Mouse (Mus musculus) myocyte (in vitro differentiated cells): ENCODE results near the gene Atp2a1.

Source experiments
- CEBPB ChIP-seq: IDR thresholded peaks from 2 replicates; pipeline ENCODE4 v1.6.1; 2011; ENCODE audit warnings: mild to moderate bottlenecking, moderate library complexity; ENCODE audit not compliant: poor library complexity, insufficient read depth, severe bottlenecking
- E2F4 ChIP-seq: IDR thresholded peaks from one replicate; pipeline ENCODE4 v1.6.1; 2011; ENCODE audit warnings: mild to moderate bottlenecking, control low read depth, moderate library complexity; ENCODE audit not compliant: insufficient read depth
- MAX ChIP-seq: IDR thresholded peaks from one replicate; pipeline ENCODE4 v1.6.1; 2011; ENCODE audit warnings: low read depth, mild to moderate bottlenecking, control low read depth
- MYOD1 ChIP-seq, 3 experiments: IDR thresholded peaks; one replicate each; pipeline ENCODE4 v1.6.1; 2011; ENCODE audit warnings: control low read depth in 2 of 3, low read depth in 2 of 3, mild to moderate bottlenecking in 2 of 3, moderate library complexity in 1 of 3; ENCODE audit not compliant: insufficient read length in 2 of 3, control insufficient read depth in 1 of 3
- MYOG ChIP-seq, 3 experiments: IDR thresholded peaks; one replicate each; pipeline ENCODE4 v1.6.1; 2011; ENCODE audit warnings: control low read depth in 2 of 3, low read depth in 2 of 3, mild to moderate bottlenecking in 2 of 3; ENCODE audit not compliant: insufficient read length in 2 of 3, control insufficient read depth in 1 of 3, insufficient read depth in 1 of 3
- POLR2A ChIP-seq: IDR thresholded peaks from one replicate; pipeline ENCODE4 v1.6.1; 2011; ENCODE audit warnings: low read depth, mild to moderate bottlenecking, control low read depth, moderate library complexity; ENCODE audit not compliant: insufficient read length
- POLR2AphosphoS2 ChIP-seq: IDR thresholded peaks from one replicate; pipeline ENCODE4 v1.6.1; 2011; ENCODE audit warnings: low read depth, control low read depth; ENCODE audit not compliant: insufficient read length
- REST ChIP-seq: IDR thresholded peaks from one replicate; pipeline ENCODE4 v1.6.1; 2011; ENCODE audit warnings: mild to moderate bottlenecking, control low read depth, moderate library complexity; ENCODE audit not compliant: insufficient read depth, insufficient read length
- SRF ChIP-seq: IDR thresholded peaks from one replicate; pipeline ENCODE4 v1.6.1; 2011; ENCODE audit warnings: low read depth; ENCODE audit not compliant: control insufficient read depth, insufficient read length
- TCF12 ChIP-seq: IDR thresholded peaks from one replicate; pipeline ENCODE4 v1.6.1; 2011; ENCODE audit warnings: mild to moderate bottlenecking, control low read depth; ENCODE audit not compliant: poor library complexity, insufficient read depth, severe bottlenecking
- TCF3 ChIP-seq: IDR thresholded peaks from one replicate; pipeline ENCODE4 v1.6.1; 2011; ENCODE audit warnings: low read depth, control low read depth; ENCODE audit not compliant: insufficient read length
- USF1 ChIP-seq: IDR thresholded peaks from one replicate; pipeline ENCODE4 v1.6.1; 2011; ENCODE audit warnings: low read depth, mild to moderate bottlenecking, control low read depth, moderate library complexity

DNA sequence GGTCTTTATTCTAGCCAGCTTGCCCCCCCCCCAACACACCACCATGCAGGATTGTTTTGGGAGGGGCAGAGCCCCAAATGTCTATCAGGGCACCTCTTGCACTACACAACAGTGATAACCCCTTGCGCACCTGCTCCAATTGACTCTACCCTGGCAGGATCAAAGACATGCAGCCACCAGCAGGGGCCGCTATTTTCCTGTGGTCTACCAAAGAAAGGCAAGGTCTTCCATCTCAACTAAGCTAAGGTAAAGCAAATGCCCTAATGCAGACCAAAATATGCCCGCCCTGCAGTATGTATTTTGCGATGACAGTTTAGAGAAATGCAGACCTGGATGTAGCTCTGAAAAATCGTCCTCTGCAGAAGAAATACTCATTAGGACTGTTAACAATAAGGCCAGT lies 63.4 kb downstream of the Atp2a1 start:
- no peak for TF ChIP-seq POLR2A
- no peak for TF ChIP-seq MYOD1 (IDR thresholded peaks at IDR 0.05; ENCODE audit: control insufficient read depth in 1 of 3, insufficient read length in 2 of 3, low read depth in 2 of 3)
- TF ChIP-seq SRF: no peak
- TF ChIP-seq MAX: no peak
- no peak for TF ChIP-seq TCF3
- no peak for TF ChIP-seq E2F4
- TF ChIP-seq CEBPB: no peak
- no peak for TF ChIP-seq POLR2AphosphoS2
- no peak for TF ChIP-seq TCF12
- TF ChIP-seq USF1: no peak
- TF ChIP-seq MYOG (IDR thresholded peaks at IDR 0.05; ENCODE audit: control insufficient read depth in 1 of 3, insufficient read depth in 1 of 3, insufficient read length in 2 of 3, low read depth in 2 of 3): no peak
- TF ChIP-seq REST: no peak
